Mouse (Mus musculus) stomach, postnatal 0 days (tissue): ENCODE results near the gene Rcsd1.

Source experiments
- CTCF ChIP-seq: IDR thresholded peaks from 2 replicates; pipeline ENCODE4 v1.5.1; 2016; ENCODE audit warnings: antibody characterized with exemption, low read depth, mild to moderate bottlenecking, moderate library complexity
- EP300 ChIP-seq: optimal IDR thresholded peaks from 2 replicates; pipeline ENCODE3; 2016; ENCODE audit warnings: antibody characterized with exemption

DNA sequence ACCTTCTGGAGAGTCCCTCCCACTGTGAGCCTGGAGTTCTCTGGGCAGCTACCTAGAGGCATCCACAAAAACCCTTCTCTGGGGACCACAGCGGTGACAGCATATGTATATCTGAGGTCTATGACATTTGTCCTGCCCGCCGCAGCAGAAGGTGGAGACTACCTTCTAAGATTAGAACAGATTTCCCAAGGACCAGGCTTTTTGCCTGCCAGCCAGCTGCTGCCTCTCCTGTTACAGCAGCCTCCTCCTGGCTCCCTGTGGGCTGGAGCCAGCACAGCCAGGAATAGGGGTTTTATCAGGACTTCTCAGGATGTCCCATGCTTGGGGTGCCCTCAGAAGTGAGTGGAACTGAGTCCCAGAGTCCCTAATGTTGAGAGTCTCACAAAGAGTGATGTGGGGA lies 32.6 kb downstream of the Rcsd1 start:
- TF ChIP-seq EP300, result no peak
- no peak for TF ChIP-seq CTCF
